Mouse (Mus musculus) hindbrain, embryonic 15.5 days (tissue): ENCODE measurements at regions not wholly inside any gene's neighbourhood (a gene's known extent, or its start where the extent isn't known, plus 50 kb on each side); places are given as distances from the start of the nearest gene placed in this dataset.

Experiments
- ATAC-seq: fragments of 200-750 bp; cut with Nextera tagmentation; 2 replicates; pipeline ENCODE4 v1.8.0; 2017; ENCODE audit warnings: low read depth, moderate number of reproducible peaks, moderate TSS enrichment; ENCODE audit not compliant: low FRiP score
- H3K27ac ChIP-seq: fragments of 300-500 bp; sonication (generic); replicated peaks from 2 replicates; pipeline ENCODE4 v1.5.1; 2015; ENCODE audit warnings: mild to moderate bottlenecking, inconsistent platforms
- H3K27me3 ChIP-seq: fragments of 300-500 bp; sonication (generic); 2 replicates; pipeline ENCODE4 v1.6.1; 2015; ENCODE audit warnings: control low read depth, inconsistent platforms
- H3K36me3 ChIP-seq: fragments of 300-500 bp; sonication (generic); 2 replicates; pipeline ENCODE4 v1.6.1; 2015; ENCODE audit warnings: control low read depth, inconsistent platforms
- H3K4me1 ChIP-seq: fragments of 300-500 bp; sonication (generic); replicated peaks from 2 replicates; pipeline ENCODE4 v1.6.1; 2015; ENCODE audit warnings: control low read depth, inconsistent platforms
- H3K4me2 ChIP-seq: fragments of 300-500 bp; sonication (generic); 2 replicates; pipeline ENCODE4 v1.6.1; 2015; ENCODE audit warnings: moderate library complexity, mild to moderate bottlenecking, inconsistent platforms
- H3K4me3 ChIP-seq: fragments of 300-500 bp; sonication (generic); 2 replicates; pipeline ENCODE4 v1.5.1; 2015; ENCODE audit warnings: mild to moderate bottlenecking, inconsistent platforms
- H3K9ac ChIP-seq: fragments of 300-500 bp; sonication (generic); 2 replicates; pipeline ENCODE4 v1.6.1; 2015; ENCODE audit warnings: inconsistent platforms
- H3K9me3 ChIP-seq: fragments of 300-500 bp; sonication (generic); 2 replicates; pipeline ENCODE4 v1.6.1; 2016; ENCODE audit warnings: control low read depth, inconsistent platforms
- WGBS: fragments of 180-500 bp; shearing (Covaris S2); methylation state at CpG from one replicate; pipeline ENCODE4 v1.1.7; 2015; 5-methylcytosine and 5-hydroxymethylcytosine counted together

GRCm38 (mm10) chr3:143586653-143587052 is 618.4 kb downstream of the Lmo4 start:
- no peaks in the 10 kb centered on the region for H3K9me3 ChIP-seq
- H3K4me1 ChIP-seq, result no peaks in the 10 kb centered on the region
- H3K36me3 ChIP-seq, result no peaks in the 10 kb centered on the region
- H3K4me3 ChIP-seq, result no peak overlapping the region
- H3K9ac ChIP-seq, result no peak overlapping the region
- no peak overlapping the region for H3K4me2 ChIP-seq
- H3K27ac ChIP-seq, result no peak overlapping the region
- 84% methylated on average over 5 of the region's 5 CpGs for WGBS
- ATAC-seq, result no peak
- no peaks in the 10 kb centered on the region for H3K27me3 ChIP-seq

- Histone ChIP-seq H3K27me3 (no peaks in the 10 kb centered on the region), H3K9me3 (no peaks in the 10 kb centered on the region), H3K4me1 (no peaks in the 10 kb centered on the region), H3K27ac (no peak overlapping the region), H3K9ac (no peak overlapping the region), H3K4me3 (no peak overlapping the region), H3K36me3 (no peaks in the 10 kb centered on the region), H3K4me2 (no peak overlapping the region)
- 83% methylated on average over 6 of the region's 6 CpGs for WGBS
- ATAC-seq, result no peak
These were observed 620.1 kb downstream of the Lmo4 start for GRCm38 (mm10) chr3:143584692-143585603.

GRCm38 (mm10) chr3:143576338-143577007 is 628.5 kb downstream of the Lmo4 start:
- Histone ChIP-seq H3K4me3 (no peak overlapping the region), H3K9ac (no peak overlapping the region), H3K4me2 (no peak overlapping the region), H3K9me3 (no peaks in the 10 kb centered on the region), H3K4me1 (no peaks in the 10 kb centered on the region), H3K27ac (no peak overlapping the region), H3K27me3 (no peaks in the 10 kb centered on the region), H3K36me3 (no peaks in the 10 kb centered on the region)
- no peak for ATAC-seq
- WGBS, result 84% methylated on average over 7 of the region's 7 CpGs

- no peaks in the 10 kb centered on the region for H3K9me3 ChIP-seq
- H3K4me3 ChIP-seq, result no peak overlapping the region
- H3K36me3 ChIP-seq, result no peaks in the 10 kb centered on the region
- no peak overlapping the region for H3K4me2 ChIP-seq
- no peak overlapping the region for H3K27ac ChIP-seq
- no peaks in the 10 kb centered on the region for H3K27me3 ChIP-seq
- H3K4me1 ChIP-seq, result no peaks in the 10 kb centered on the region
- no peak for ATAC-seq
- H3K9ac ChIP-seq, result no peak overlapping the region
- WGBS, result 75% methylated on average over 8 of the region's 8 CpGs
These were observed 629.3 kb downstream of the Lmo4 start for GRCm38 (mm10) chr3:143575737-143576136.

GRCm38 (mm10) chr3:143574035-143574864 is 630.8 kb downstream of the Lmo4 start:
- Histone ChIP-seq H3K4me2 (no peak overlapping the region), H3K36me3 (no peaks in the 10 kb centered on the region), H3K9me3 (no peaks in the 10 kb centered on the region), H3K27ac (no peak overlapping the region), H3K9ac (no peak overlapping the region), H3K4me3 (no peak overlapping the region), H3K4me1 (no peaks in the 10 kb centered on the region), H3K27me3 (no peaks in the 10 kb centered on the region)
- WGBS, result 79% methylated on average over 10 of the region's 10 CpGs
- no peak for ATAC-seq

GRCm38 (mm10) chr3:143569930-143570329 is 635.1 kb downstream of the Lmo4 start:
- no peak overlapping the region for H3K4me3 ChIP-seq
- H3K27ac ChIP-seq, result no peak overlapping the region
- H3K9ac ChIP-seq, result no peak overlapping the region
- H3K4me1 ChIP-seq, result no peaks in the 10 kb centered on the region
- no peaks in the 10 kb centered on the region for H3K27me3 ChIP-seq
- ATAC-seq, result no peak
- WGBS, result 39% methylated on average over 6 of the region's 6 CpGs
- no peak overlapping the region for H3K4me2 ChIP-seq
- no peaks in the 10 kb centered on the region for H3K9me3 ChIP-seq
- no peaks in the 10 kb centered on the region for H3K36me3 ChIP-seq

- H3K4me2 ChIP-seq, result no peak overlapping the region
- ATAC-seq, result no peak
- 88% methylated on average over 4 of the region's 4 CpGs for WGBS
These were observed 640.0 kb downstream of the Lmo4 start for GRCm38 (mm10) chr3:143565067-143565466.

GRCm38 (mm10) chr3:143542811-143543210 is 661.0 kb upstream of the Pkn2 start:
- Histone ChIP-seq H3K27me3 (no peaks in the 10 kb centered on the region), H3K27ac (no peak overlapping the region), H3K4me1 (no peaks in the 10 kb centered on the region), H3K9ac (no peak overlapping the region), H3K36me3 (no peaks in the 10 kb centered on the region), H3K4me3 (no peak overlapping the region), H3K9me3 (no peaks in the 10 kb centered on the region), H3K4me2 (no peak overlapping the region)
- WGBS, result 59% methylated on average over 3 of the region's 3 CpGs
- ATAC-seq, result no peak

More at GRCm38 (mm10) chr3:143565067-143565466, 640.0 kb downstream of the Lmo4 start:
- Histone ChIP-seq H3K4me1 (no peaks in the 10 kb centered on the region), H3K27me3 (no peaks in the 10 kb centered on the region), H3K27ac (no peak overlapping the region), H3K4me3 (no peak overlapping the region), H3K9me3 (no peaks in the 10 kb centered on the region), H3K9ac (no peak overlapping the region), H3K36me3 (no peaks in the 10 kb centered on the region)

- ATAC-seq, result no peak
- Histone ChIP-seq H3K4me2 (no peak overlapping the region), H3K27me3 (no peaks in the 10 kb centered on the region), H3K4me1 (no peaks in the 10 kb centered on the region), H3K9ac (no peak overlapping the region), H3K27ac (no peak overlapping the region), H3K9me3 (no peaks in the 10 kb centered on the region), H3K36me3 (no peaks in the 10 kb centered on the region), H3K4me3 (no peak overlapping the region)
- WGBS, result 81% methylated on average over 4 of the region's 4 CpGs
These were observed 646.2 kb upstream of the Pkn2 start for GRCm38 (mm10) chr3:143527982-143528381.

- no peaks in the 10 kb centered on the region for H3K4me1 ChIP-seq
- no peak for ATAC-seq
- H3K9me3 ChIP-seq, result no peaks in the 10 kb centered on the region
- H3K4me2 ChIP-seq, result no peak overlapping the region
- H3K27me3 ChIP-seq, result no peaks in the 10 kb centered on the region
- H3K27ac ChIP-seq, result no peak overlapping the region
- H3K4me3 ChIP-seq, result no peak overlapping the region
- no peak overlapping the region for H3K9ac ChIP-seq
- H3K36me3 ChIP-seq, result no peaks in the 10 kb centered on the region
These were observed 645.5 kb upstream of the Pkn2 start for GRCm38 (mm10) chr3:143527274-143527673.

- Histone ChIP-seq H3K9ac (no peak overlapping the region), H3K36me3 (no peaks in the 10 kb centered on the region), H3K27ac (no peak overlapping the region), H3K4me3 (no peak overlapping the region), H3K9me3 (no peaks in the 10 kb centered on the region), H3K27me3 (no peaks in the 10 kb centered on the region), H3K4me2 (no peak overlapping the region), H3K4me1 (no peaks in the 10 kb centered on the region)
- WGBS, result 55% methylated on average over 6 of the region's 6 CpGs
- no peak for ATAC-seq
These were observed 630.9 kb upstream of the Pkn2 start for GRCm38 (mm10) chr3:143512517-143513249.
